11 mouse cellular contexts compared by ENCODE assay signal in genomic region chr2:35124716-35125115, GRCm38 (mm10). TPM values are rescaled to one million over a fixed set of nuclear protein-coding genes. Genes with fewer than 3 reads are reported as not detected.
DNase-seq lines count a peak whose midpoint lies in the region; ATAC-seq and TF ChIP-seq lines count a peak whose summit lies in the region.
"Had no signal": no experiment of that assay in that cellular context is flagged by ENCODE, and none has a peak within 500 bp of the region (broad histone marks: within the 10 kb centered on the region; RNA-seq: fewer than 3 reads in every experiment).

No protein-coding gene starts in this region.

- H3K4me3 ChIP-seq in kidney, postnatal 0 days (replicated peaks; ENCODE audit: low read depth, low read length): no peak overlapping the region
- no peak overlapping the region for H3K4me3 ChIP-seq in cerebellum, adult 2 months (replicated peaks; ENCODE audit: insufficient read depth, low read depth, low read length)
- H3K4me3 ChIP-seq: hindbrain, embryonic 15.5 days; limb, embryonic 12.5 days had no signal

- no peaks in the 10 kb centered on the region for H3K27me3 ChIP-seq in kidney, postnatal 0 days (ENCODE audit: insufficient read depth, low read length)
- H3K27me3 ChIP-seq in cerebellum, adult 2 months (ENCODE audit: control insufficient read depth, insufficient read depth, low read length): no peaks in the 10 kb centered on the region
- H3K27me3 ChIP-seq: hindbrain, embryonic 15.5 days; limb, embryonic 12.5 days had no signal

- no peak overlapping the region for H3K4me2 ChIP-seq in kidney, postnatal 0 days (ENCODE audit: low read length)
- H3K4me2 ChIP-seq: hindbrain, embryonic 15.5 days; limb, embryonic 12.5 days had no signal

- WGBS in kidney, postnatal 0 days: 81% methylated on average over 7 of the region's 7 CpGs
- 71% methylated on average over 7 of the region's 7 CpGs for WGBS in cerebellum, adult 2 months

- H3K9me3 ChIP-seq in kidney, postnatal 0 days (replicated peaks; ENCODE audit: low read length): no peaks in the 10 kb centered on the region
- H3K9me3 ChIP-seq: hindbrain, embryonic 15.5 days; limb, embryonic 12.5 days had no signal

- peak; percentile 42 for TF ChIP-seq CTCF in kidney, postnatal 0 days (IDR thresholded peaks at IDR 0.05; ENCODE audit: low read depth)
- no peak for TF ChIP-seq CTCF in cerebellum, adult 2 months (IDR thresholded peaks at IDR 0.05; ENCODE audit: borderline replicate concordance, insufficient read depth, low read depth, low read length)

- no peak overlapping the region for H3K9ac ChIP-seq in kidney, postnatal 0 days (ENCODE audit: low read depth, low read length)
- H3K9ac ChIP-seq: hindbrain, embryonic 15.5 days; limb, embryonic 12.5 days had no signal

- no peak for DNase-seq in kidney, postnatal 0 days (ENCODE audit: low spot score)
- no peak for DNase-seq in kidney, postnatal 14 days
- DNase-seq in right cerebral cortex, postnatal 14 days: peak; percentile 13
- DNase-seq in right cerebral cortex, adult 2 months (ENCODE audit: low spot score in 2 of 2): no peak
- peak; percentile 24 for DNase-seq in brain, adult 2 months (ENCODE audit: low read depth, low spot score)
- DNase-seq in thymus, postnatal 25 days: peak; percentile 21
- no peak for DNase-seq in cerebellum, adult 2 months
- DNase-seq in layer of hippocampus, adult 8-10 months (ENCODE audit: low spot score in 2 of 2): no peak
- DNase-seq: gastrocnemius, postnatal 14 days had no signal

- no peak for TF ChIP-seq POLR2A in cerebellum, adult 2 months (IDR thresholded peaks at IDR 0.05; ENCODE audit: borderline replicate concordance, insufficient read depth, low read length)

- no peak for ATAC-seq in kidney, postnatal 0 days (replicated peaks; ENCODE audit: low FRiP score, low read depth)

- no peak overlapping the region for H3K27ac ChIP-seq in kidney, postnatal 0 days
- no peak overlapping the region for H3K27ac ChIP-seq in cerebellum, adult 2 months (ENCODE audit: insufficient read depth, low read length)
- H3K27ac ChIP-seq: hindbrain, embryonic 15.5 days; limb, embryonic 12.5 days had no signal

- H3K4me1 ChIP-seq in kidney, postnatal 0 days (replicated peaks; ENCODE audit: insufficient read depth, low read length): no peaks in the 10 kb centered on the region
- H3K4me1 ChIP-seq in cerebellum, adult 2 months (ENCODE audit: control insufficient read depth, insufficient read depth, low read length): no peaks in the 10 kb centered on the region
- H3K4me1 ChIP-seq: hindbrain, embryonic 15.5 days; limb, embryonic 12.5 days had no signal

- peaks cover 13% of the 10 kb centered on the region; the same call in 1 of the 2 replicates for H3K36me3 ChIP-seq in kidney, postnatal 0 days (ENCODE audit: insufficient read depth, low read length)

RNA-seq across cellular contexts. Expression of gene Cntrl, which starts 15.4 kb away (rescaled TPM):
- polyA plus RNA-seq in kidney, postnatal 0 days (2015; fragmentation: Nextera tagmentation; extraction: Ambion mirVana): 16.3 and 16.5 TPM in 2 replicates
- 15.1 and 15.7 TPM in 2 replicates for polyA plus RNA-seq in cerebellum, adult 2 months (2012; rRNA removed)
- total RNA-seq in layer of hippocampus, adult 8-10 months (2022): 10 to 100 TPM; 12.5 to 15.6 (median 14.0) TPM

RNA-seq across cellular contexts. Expression of gene AI182371, which starts 23.4 kb away (rescaled TPM):
- polyA plus RNA-seq in kidney, postnatal 0 days (2015; fragmentation: Nextera tagmentation; extraction: Ambion mirVana): 0.15 and 0.30 TPM in 2 replicates
- 0.57 and 0.63 TPM in 2 replicates for polyA plus RNA-seq in cerebellum, adult 2 months (2012; rRNA removed)
- total RNA-seq in layer of hippocampus, adult 8-10 months (2022): under 1 TPM in 3 of 4 experiments, not detected in 1; 0.33 to 0.64 (median 0.58) TPM

Comparison
In these comparisons a context has a peak if more than half of its experiments do, and no peak if none do; other contexts are left out.
1. DNase-seq: peak in right cerebral cortex, postnatal 14 days (single experiment), brain, adult 2 months (single experiment) and thymus, postnatal 25 days (single experiment); none in kidney, postnatal 0 days (single experiment), kidney, postnatal 14 days (single experiment), right cerebral cortex, adult 2 months (0 of 2), cerebellum, adult 2 months (0 of 2) and layer of hippocampus, adult 8-10 months (0 of 2).